Mouse (Mus musculus): ENCODE measurements around the gene Arfip2. TPM values are rescaled to one million over a fixed set of nuclear protein-coding genes. Genes with fewer than 3 reads are reported as not detected.

Arfip2 gene
- total RNA-seq, 2 experiments from 2014 or later, result 6.9 to 24.8 TPM

- no peak for ATAC-seq (ENCODE audit: poor library complexity, severe bottlenecking)
These were observed 24.5 kb downstream of the Arfip2 start for GRCm38 (mm10) chr7:105615720-105616119.

- no peak for ATAC-seq (ENCODE audit: poor library complexity, severe bottlenecking)
These were observed 25.8 kb downstream of the Arfip2 start for GRCm38 (mm10) chr7:105614400-105614799.

GRCm38 (mm10) chr7:105611767-105612166 lies 28.4 kb downstream of the Arfip2 start:
- no peak for ATAC-seq (ENCODE audit: poor library complexity, severe bottlenecking)

- ATAC-seq (ENCODE audit: poor library complexity, severe bottlenecking), result peak; percentile 39
These were observed 31.7 kb downstream of the Arfip2 start for GRCm38 (mm10) chr7:105608467-105608866.

- ATAC-seq (ENCODE audit: poor library complexity, severe bottlenecking), result peak; percentile 94
These were observed 37.2 kb downstream of the Arfip2 start for GRCm38 (mm10) chr7:105602860-105603623.

- ATAC-seq (ENCODE audit: poor library complexity, severe bottlenecking), result no peak
These were observed 50.1 kb downstream of the Arfip2 start for GRCm38 (mm10) chr7:105590097-105590496.

- peak; percentile 71 for ATAC-seq (ENCODE audit: poor library complexity, severe bottlenecking)
These were observed 51.8 kb downstream of the Arfip2 start for GRCm38 (mm10) chr7:105588325-105588912.

Other genes with a start within 250 kb of the Arfip2 start
- 36.2 and 39.6 TPM in 2 replicates for gene Fam160a2, start 240.4 kb downstream of the Arfip2 start, total RNA-seq (2015)
- gene Fam160a2, start 240.4 kb downstream of the Arfip2 start, total RNA-seq (2017), result 23.9 and 26.1 TPM in 2 replicates
- gene Cnga4, start 235.8 kb downstream of the Arfip2 start, total RNA-seq (2015), result 0.25 TPM in 1 of 2 replicates, not detected in the other
- not detected in 2 replicates for gene Cnga4, start 235.8 kb downstream of the Arfip2 start, total RNA-seq (2017)
- not detected in 2 replicates for gene Cckbr, start 214.7 kb downstream of the Arfip2 start, total RNA-seq (2015)
- gene Cckbr, start 214.7 kb downstream of the Arfip2 start, total RNA-seq (2017), result not detected in 2 replicates
- gene Cavin3, start 158.1 kb downstream of the Arfip2 start, total RNA-seq (2015), result not detected in 2 replicates
- not detected in 2 replicates for gene Cavin3, start 158.1 kb downstream of the Arfip2 start, total RNA-seq (2017)
- gene Smpd1, start 86.1 kb downstream of the Arfip2 start, total RNA-seq (2015), result 25.8 and 26.1 TPM in 2 replicates
- gene Smpd1, start 86.1 kb downstream of the Arfip2 start, total RNA-seq (2017), result 24.7 and 33.3 TPM in 2 replicates
- 1.6 and 1.9 TPM in 2 replicates for gene Apbb1, start 58.8 kb downstream of the Arfip2 start, total RNA-seq (2015)
- gene Apbb1, start 58.8 kb downstream of the Arfip2 start, total RNA-seq (2017), result 3.7 and 9.5 TPM in 2 replicates
- gene Hpx, start 40.3 kb downstream of the Arfip2 start, total RNA-seq (2015), result not detected in 2 replicates
- gene Hpx, start 40.3 kb downstream of the Arfip2 start, total RNA-seq (2017), result 0.29 TPM in 1 of 2 replicates, not detected in the other
- 14.8 and 19.7 TPM in 2 replicates for gene Trim3, start 6.8 kb downstream of the Arfip2 start, total RNA-seq (2015)
- 10.9 and 15.3 TPM in 2 replicates for gene Trim3, start 6.8 kb downstream of the Arfip2 start, total RNA-seq (2017)
- 77.3 and 105 TPM in 2 replicates for gene Timm10b, start 360 bp downstream of the Arfip2 start, total RNA-seq (2015)
- 85.4 and 91.6 TPM in 2 replicates for gene Timm10b, start 360 bp downstream of the Arfip2 start, total RNA-seq (2017)
- 6.7 and 18.0 TPM in 2 replicates for gene Gm45799, start 136 bp upstream of the Arfip2 start, total RNA-seq (2015)
- 6.0 and 6.6 TPM in 2 replicates for gene Gm45799, start 136 bp upstream of the Arfip2 start, total RNA-seq (2017)
- gene Dnhd1, start 10.4 kb upstream of the Arfip2 start, total RNA-seq (2015), result 1.8 and 4.7 TPM in 2 replicates
- gene Dnhd1, start 10.4 kb upstream of the Arfip2 start, total RNA-seq (2017), result 0.95 and 2.7 TPM in 2 replicates
- gene Ilk, start 96.2 kb upstream of the Arfip2 start, total RNA-seq (2015), result 259 and 268 TPM in 2 replicates
- 180 and 183 TPM in 2 replicates for gene Ilk, start 96.2 kb upstream of the Arfip2 start, total RNA-seq (2017)
- 12.3 and 15.8 TPM in 2 replicates for gene Rrp8, start 97.0 kb upstream of the Arfip2 start, total RNA-seq (2015)
- gene Rrp8, start 97.0 kb upstream of the Arfip2 start, total RNA-seq (2017), result 17.4 and 21.0 TPM in 2 replicates
- gene Taf10, start 103.9 kb upstream of the Arfip2 start, total RNA-seq (2015), result 259 and 284 TPM in 2 replicates
- 129 and 148 TPM in 2 replicates for gene Taf10, start 103.9 kb upstream of the Arfip2 start, total RNA-seq (2017)
- 69.7 and 71.5 TPM in 2 replicates for gene Tpp1, start 111.8 kb upstream of the Arfip2 start, total RNA-seq (2015)
- gene Tpp1, start 111.8 kb upstream of the Arfip2 start, total RNA-seq (2017), result 21.7 and 29.0 TPM in 2 replicates
- gene Dchs1, start 147.2 kb upstream of the Arfip2 start, total RNA-seq (2015), result 0.07 TPM in 2 replicates
- gene Dchs1, start 147.2 kb upstream of the Arfip2 start, total RNA-seq (2017), result 0.04 TPM in 1 of 2 replicates, not detected in the other
- 74.5 and 84.2 TPM in 2 replicates for gene Mrpl17, start 170.7 kb upstream of the Arfip2 start, total RNA-seq (2015)
- 37.8 and 40.1 TPM in 2 replicates for gene Mrpl17, start 170.7 kb upstream of the Arfip2 start, total RNA-seq (2017)